Mouse (Mus musculus): Measurements from ENCODE around the gene Gfap. TPM values are rescaled to one million over a fixed set of nuclear protein-coding genes. Genes with fewer than 3 reads are reported as not detected.

Gfap gene
- polyA plus RNA-seq, 1 experiment = 0.24 TPM

GRCm38 (mm10) chr11:102936272-102936671 lies 35.6 kb upstream of the Gfap start:
- 32% methylated on average over 4 of the region's 4 CpGs for WGBS
- H3K4me1 ChIP-seq (ENCODE audit: control insufficient read depth, insufficient read depth, low read length) = no peaks in the 10 kb centered on the region
- H3K4me3 ChIP-seq (replicated peaks; ENCODE audit: extremely low read depth, low read depth, low read length) = no peak overlapping the region
- no peak for DNase-seq
- TF ChIP-seq CTCF (IDR thresholded peaks at IDR 0.05; ENCODE audit: insufficient read depth, low read length) = no peak

- no peak for DNase-seq
- H3K4me3 ChIP-seq (replicated peaks; ENCODE audit: extremely low read depth, low read depth, low read length) = no peak overlapping the region
- H3K4me1 ChIP-seq (ENCODE audit: control insufficient read depth, insufficient read depth, low read length) = no peaks in the 10 kb centered on the region
- 83% methylated on average over 10 of the region's 10 CpGs for WGBS
- TF ChIP-seq POLR2A (IDR thresholded peaks at IDR 0.05; ENCODE audit: borderline replicate concordance, extremely low read depth, low read depth, low read length) = no peak
Measured at GRCm38 (mm10) chr11:102930672-102931071, 30.0 kb upstream of the Gfap start.

- 1% methylated on average over 10 of the region's 10 CpGs for whole genome bisulfite sequencing
Measured at GRCm38 (mm10) chr11:102925351-102925717, 24.6 kb upstream of the Gfap start.

GRCm38 (mm10) chr11:102924557-102925350 lies 24.0 kb upstream of the Gfap start, which contains the start of gene Kif18b:
TSS of gene Kif18b (minus strand) at chr11:102925124.
- peak within 1 kb of the TSS; percentile 75 for H3K4me3 ChIP-seq (replicated peaks; ENCODE audit: extremely low read depth, low read depth, low read length)
- no peaks in the 10 kb centered on the region for H3K4me1 ChIP-seq (ENCODE audit: control insufficient read depth, insufficient read depth, low read length)
- peak; percentile 86 for DNase-seq
- no peak for TF ChIP-seq CTCF (IDR thresholded peaks at IDR 0.05; ENCODE audit: insufficient read depth, low read length)
- TF ChIP-seq POLR2A (IDR thresholded peaks at IDR 0.05; ENCODE audit: borderline replicate concordance, extremely low read depth, low read depth, low read length) = no peak
- WGBS = under 1% methylated on average over 62 of the region's 62 CpGs

More at GRCm38 (mm10) chr11:102925351-102925717, 24.6 kb upstream of the Gfap start:
- H3K4me3 ChIP-seq (replicated peaks; ENCODE audit: extremely low read depth, low read depth, low read length) = peak overlapping the region; percentile 75
- no peaks in the 10 kb centered on the region for H3K4me1 ChIP-seq (ENCODE audit: control insufficient read depth, insufficient read depth, low read length)
- DNase-seq = no peak
- TF ChIP-seq CTCF (IDR thresholded peaks at IDR 0.05; ENCODE audit: insufficient read depth, low read length) = no peak
- no peak for TF ChIP-seq POLR2A (IDR thresholded peaks at IDR 0.05; ENCODE audit: borderline replicate concordance, extremely low read depth, low read depth, low read length)

GRCm38 (mm10) chr11:102921491-102921890 lies 20.8 kb upstream of the Gfap start:
- 91% methylated on average over 6 of the region's 6 CpGs for WGBS
- H3K4me1 ChIP-seq (ENCODE audit: control insufficient read depth, insufficient read depth, low read length) = no peaks in the 10 kb centered on the region
- no peak overlapping the region for H3K4me3 ChIP-seq (replicated peaks; ENCODE audit: extremely low read depth, low read depth, low read length)
- DNase-seq = no peak
- TF ChIP-seq POLR2A (IDR thresholded peaks at IDR 0.05; ENCODE audit: borderline replicate concordance, extremely low read depth, low read depth, low read length) = no peak
- TF ChIP-seq CTCF (IDR thresholded peaks at IDR 0.05; ENCODE audit: insufficient read depth, low read length) = no peak

GRCm38 (mm10) chr11:102918077-102918476 lies 17.4 kb upstream of the Gfap start:
- no peak overlapping the region for H3K4me3 ChIP-seq (replicated peaks; ENCODE audit: extremely low read depth, low read depth, low read length)
- TF ChIP-seq CTCF (IDR thresholded peaks at IDR 0.05; ENCODE audit: insufficient read depth, low read length) (no peak), POLR2A (IDR thresholded peaks at IDR 0.05; ENCODE audit: borderline replicate concordance, extremely low read depth, low read depth, low read length) (no peak)
- WGBS = 86% methylated on average over 4 of the region's 4 CpGs
- DNase-seq = no peak
- no peaks in the 10 kb centered on the region for H3K4me1 ChIP-seq (ENCODE audit: control insufficient read depth, insufficient read depth, low read length)

- WGBS = 89% methylated on average over 9 of the region's 9 CpGs
- Histone ChIP-seq H3K4me3 (replicated peaks; ENCODE audit: extremely low read depth, low read depth, low read length) (no peak overlapping the region), H3K4me1 (ENCODE audit: control insufficient read depth, insufficient read depth, low read length) (no peaks in the 10 kb centered on the region)
- DNase-seq = no peak
- no peak for TF ChIP-seq CTCF (IDR thresholded peaks at IDR 0.05; ENCODE audit: insufficient read depth, low read length)
Measured at GRCm38 (mm10) chr11:102915380-102915779, 14.7 kb upstream of the Gfap start.

GRCm38 (mm10) chr11:102911376-102911775 lies 10.7 kb upstream of the Gfap start:
- DNase-seq = no peak
- Histone ChIP-seq H3K4me3 (replicated peaks; ENCODE audit: extremely low read depth, low read depth, low read length) (no peak overlapping the region), H3K4me1 (ENCODE audit: control insufficient read depth, insufficient read depth, low read length) (no peaks in the 10 kb centered on the region)
- TF ChIP-seq POLR2A (IDR thresholded peaks at IDR 0.05; ENCODE audit: borderline replicate concordance, extremely low read depth, low read depth, low read length) (no peak), CTCF (IDR thresholded peaks at IDR 0.05; ENCODE audit: insufficient read depth, low read length) (no peak)
- 87% methylated on average over 7 of the region's 7 CpGs for WGBS

- 83% methylated on average over 7 of the region's 7 CpGs for WGBS
- Histone ChIP-seq H3K4me1 (ENCODE audit: control insufficient read depth, insufficient read depth, low read length) (no peaks in the 10 kb centered on the region), H3K4me3 (replicated peaks; ENCODE audit: extremely low read depth, low read depth, low read length) (no peak overlapping the region)
- TF ChIP-seq POLR2A (IDR thresholded peaks at IDR 0.05; ENCODE audit: borderline replicate concordance, extremely low read depth, low read depth, low read length) (no peak), CTCF (IDR thresholded peaks at IDR 0.05; ENCODE audit: insufficient read depth, low read length) (no peak)
- no peak for DNase-seq
Measured at GRCm38 (mm10) chr11:102903654-102904053, 2.9 kb upstream of the Gfap start.

GRCm38 (mm10) chr11:102902107-102902506 lies 1.4 kb upstream of the Gfap start:
- H3K4me3 ChIP-seq (replicated peaks; ENCODE audit: extremely low read depth, low read depth, low read length) = no peak overlapping the region
- WGBS = 85% methylated on average over 5 of the region's 5 CpGs
- no peaks in the 10 kb centered on the region for H3K4me1 ChIP-seq (ENCODE audit: control insufficient read depth, insufficient read depth, low read length)
- DNase-seq = no peak
- no peak for TF ChIP-seq POLR2A (IDR thresholded peaks at IDR 0.05; ENCODE audit: borderline replicate concordance, extremely low read depth, low read depth, low read length)
- no peak for TF ChIP-seq CTCF (IDR thresholded peaks at IDR 0.05; ENCODE audit: insufficient read depth, low read length)
